Mouse (Mus musculus) spleen, adult 2 months (tissue): ENCODE data around the gene Eloa.
"Not testable (repeated sequence)": the region's sequence is repeated elsewhere in the genome, so short reads cannot be mapped to it uniquely, and the experiment has no call there.

Source experiments
- CTCF ChIP-seq: fragments of 200-500 bp; IDR thresholded peaks from 2 replicates; pipeline ENCODE4 v1.5.1; 2011; ENCODE audit warnings: mild to moderate bottlenecking, inconsistent platforms; ENCODE audit not compliant: insufficient read depth, insufficient read length, insufficient replicate concordance; ENCODE audit errors: extremely low read depth
- POLR2A ChIP-seq: fragments of 200-500 bp; IDR thresholded peaks from 2 replicates; pipeline ENCODE4 v1.6.1; 2011; ENCODE audit warnings: low read depth, low read length, inconsistent platforms

- not testable (repeated sequence) for TF ChIP-seq CTCF, POLR2A
Observed at GRCm38 (mm10) chr4:136059800-136060488, 38.4 kb upstream of the Eloa start.
